Mouse (Mus musculus) lung, embryonic 14.5 days (tissue): Measurements from ENCODE around the gene Ccna2. TPM values are rescaled to one million over a fixed set of nuclear protein-coding genes. Genes with fewer than 3 reads are reported as not detected.
"Not testable (repeated sequence)": the region's sequence is repeated elsewhere in the genome, so short reads cannot be mapped to it uniquely, and the experiment has no call there.

ENCODE experiments used
- ATAC-seq: fragments of 200-750 bp; cut with Nextera tagmentation; 2 replicates; pipeline ENCODE4 v1.8.0; 2017; ENCODE audit warnings: mild to moderate bottlenecking, moderate TSS enrichment, moderate library complexity; ENCODE audit not compliant: insufficient read depth
- DNase-seq: peaks from one replicate; pipeline ENCODE4 v3.0.0-alpha.2; 2015
- H3K27ac ChIP-seq: fragments of 300-500 bp; sonication (generic); 2 replicates; pipeline ENCODE4 v1.5.1; 2014; ENCODE audit warnings: low read depth, mild to moderate bottlenecking, moderate library complexity
- H3K27me3 ChIP-seq: fragments of 300-500 bp; sonication (generic); 2 replicates; pipeline ENCODE4 v1.6.1; 2014; ENCODE audit warnings: low read length, control low read depth; ENCODE audit not compliant: insufficient read depth
- H3K36me3 ChIP-seq: fragments of 300-500 bp; sonication (generic); 2 replicates; pipeline ENCODE4 v1.6.1; 2014; ENCODE audit warnings: control low read depth; ENCODE audit not compliant: insufficient read depth
- H3K4me1 ChIP-seq: fragments of 300-500 bp; sonication (generic); 2 replicates; pipeline ENCODE4 v1.6.1; 2014; ENCODE audit warnings: antibody characterized with exemption, control low read depth; ENCODE audit not compliant: insufficient read depth
- H3K4me2 ChIP-seq: fragments of 300-500 bp; sonication (generic); 2 replicates; pipeline ENCODE4 v1.6.1; 2014; ENCODE audit warnings: mild to moderate bottlenecking
- H3K4me3 ChIP-seq: fragments of 300-500 bp; sonication (generic); 2 replicates; pipeline ENCODE4 v1.5.1; 2014; ENCODE audit warnings: low read depth, low read length
- H3K9ac ChIP-seq: fragments of 300-500 bp; sonication (generic); 2 replicates; pipeline ENCODE4 v1.6.1; 2014
- H3K9me3 ChIP-seq: fragments of 300-500 bp; sonication (generic); 2 replicates; pipeline ENCODE4 v1.6.1; 2016; ENCODE audit warnings: low read depth, low read length, control low read depth
- CTCF ChIP-seq: IDR thresholded peaks from 2 replicates; pipeline ENCODE4 v1.5.1; 2016; ENCODE audit warnings: antibody characterized with exemption, low read depth
- WGBS: fragments of 180-500 bp; shearing (Covaris S2); extraction: QIAGEN DNeasy Blood & Tissue Kit; methylation state at CpG from one replicate; pipeline ENCODE4 v1.1.7; 2014; 5-methylcytosine and 5-hydroxymethylcytosine counted together
- polyA plus RNA-seq: library from polyadenylated mRNA; unstranded; fragments of >200 nt; fragmentation: Nextera tagmentation; extraction: Ambion mirVana; gene quantifications from 2 replicates; pipeline ENCODE4 v1.2.1, GENCODE M21; 2014

Ccna2 gene
- 281 and 285 TPM in 2 replicates for polyA plus RNA-seq

DNA sequence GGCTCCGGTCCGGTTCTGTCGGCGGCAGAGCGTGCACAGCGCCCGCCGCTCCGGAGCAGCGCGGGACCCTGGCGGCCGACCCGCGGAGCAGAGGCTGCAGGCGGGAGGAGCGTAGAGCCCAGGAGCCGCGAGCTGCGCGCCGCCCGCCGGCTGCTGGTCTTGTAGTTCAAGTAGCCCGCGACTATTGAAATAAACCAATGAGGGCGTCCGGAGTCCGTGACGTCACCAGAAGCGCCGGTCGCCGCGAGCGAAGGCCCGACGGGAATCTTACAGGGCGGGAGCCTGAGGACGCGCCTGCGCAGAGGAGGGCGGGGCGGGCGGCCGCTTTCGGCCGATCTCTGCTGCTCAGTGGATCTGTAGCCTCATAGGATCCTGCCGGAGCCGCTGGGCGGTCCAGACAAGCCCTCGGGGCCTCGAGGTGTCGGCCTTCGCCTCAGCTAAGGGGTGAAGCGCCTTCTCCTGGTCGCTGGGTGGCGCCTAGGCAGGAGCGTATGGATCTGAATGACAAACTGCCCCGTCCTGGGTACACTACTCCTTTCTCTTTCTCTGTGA lies at the start of gene Ccna2:
Ccna2 (minus strand) TSS at position 324 of the 552 bp plus-strand sequence.
- H3K4me1 ChIP-seq, result peaks cover 9% of the 10 kb centered on the region; the same call in 1 of the 2 replicates
- peak; percentile 100 for ATAC-seq
- no peaks in the 10 kb centered on the region for H3K9me3 ChIP-seq
- peaks cover 35% of the 10 kb centered on the region for H3K36me3 ChIP-seq
- H3K27ac ChIP-seq, result peak within 1 kb of the TSS; percentile 90
- peak within 1 kb of the TSS; percentile 95 for H3K9ac ChIP-seq
- peak within 1 kb of the TSS; percentile 89 for H3K4me2 ChIP-seq
- peak; percentile 79 for TF ChIP-seq CTCF
- WGBS, result under 1% methylated on average over 60 of the region's 60 CpGs
- H3K27me3 ChIP-seq, result no peaks in the 10 kb centered on the region
- DNase-seq, result peak; percentile 99
- H3K4me3 ChIP-seq, result peak within 1 kb of the TSS; percentile 96

DNA sequence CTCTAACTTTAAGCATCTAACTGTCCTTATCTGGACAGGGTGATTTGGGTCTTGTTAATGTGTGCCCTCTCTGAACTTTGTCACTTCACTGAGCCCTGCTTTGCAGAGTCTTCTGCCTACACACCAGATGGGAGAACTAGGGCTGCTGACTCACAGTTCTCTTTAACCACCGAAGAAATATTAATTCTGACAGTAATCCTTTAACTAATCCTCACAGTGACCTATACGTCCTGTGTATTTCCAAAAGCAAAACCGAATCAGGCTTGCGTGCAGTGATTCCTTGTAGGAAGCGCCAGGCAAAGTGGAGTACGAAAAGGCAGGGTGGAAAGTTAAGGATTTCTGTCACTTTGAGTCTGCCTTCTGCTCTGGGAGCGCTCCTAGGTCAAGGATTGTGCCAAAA lies 46.2 kb upstream of the Ccna2 start:
- no peak overlapping the region for H3K27ac ChIP-seq
- no peak for ATAC-seq
- no peak overlapping the region for H3K4me2 ChIP-seq
- no peak for TF ChIP-seq CTCF
- H3K9ac ChIP-seq, result no peak overlapping the region
- H3K36me3 ChIP-seq, result no peaks in the 10 kb centered on the region
- no peak for DNase-seq
- H3K4me3 ChIP-seq, result no peak overlapping the region
- no peaks in the 10 kb centered on the region for H3K9me3 ChIP-seq
- no peaks in the 10 kb centered on the region for H3K27me3 ChIP-seq
- H3K4me1 ChIP-seq, result no peaks in the 10 kb centered on the region
- 65% methylated on average over 7 of the region's 7 CpGs for WGBS

DNA sequence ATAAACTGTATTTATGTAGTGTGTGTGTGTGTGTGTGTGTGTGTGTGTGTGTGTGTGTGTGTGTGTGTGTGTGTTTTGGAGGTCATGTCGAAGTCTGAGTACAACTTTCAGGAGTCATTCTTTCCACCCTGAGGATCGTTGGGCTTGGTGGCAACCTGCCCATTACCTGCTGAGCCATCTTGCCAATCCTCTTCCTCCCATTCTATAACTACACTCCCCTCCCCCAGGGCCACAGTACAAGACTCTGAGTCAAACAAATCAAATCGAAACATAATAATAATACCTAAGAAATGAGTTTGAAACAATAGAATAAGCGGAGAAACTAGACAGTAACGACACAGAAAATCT lies 41.9 kb upstream of the Ccna2 start:
- H3K9ac ChIP-seq, result no peak overlapping the region
- H3K4me2 ChIP-seq, result peak overlapping the region; percentile 70
- no peaks in the 10 kb centered on the region for H3K27me3 ChIP-seq
- H3K27ac ChIP-seq, result no peak overlapping the region
- DNase-seq (no peak), ATAC-seq (no peak)
- H3K36me3 ChIP-seq, result no peaks in the 10 kb centered on the region
- H3K4me1 ChIP-seq, result no peaks in the 10 kb centered on the region
- TF ChIP-seq CTCF, result no peak
- no peak overlapping the region for H3K4me3 ChIP-seq
- 68% methylated on average over 5 of the region's 5 CpGs for WGBS
- H3K9me3 ChIP-seq, result no peaks in the 10 kb centered on the region

DNA sequence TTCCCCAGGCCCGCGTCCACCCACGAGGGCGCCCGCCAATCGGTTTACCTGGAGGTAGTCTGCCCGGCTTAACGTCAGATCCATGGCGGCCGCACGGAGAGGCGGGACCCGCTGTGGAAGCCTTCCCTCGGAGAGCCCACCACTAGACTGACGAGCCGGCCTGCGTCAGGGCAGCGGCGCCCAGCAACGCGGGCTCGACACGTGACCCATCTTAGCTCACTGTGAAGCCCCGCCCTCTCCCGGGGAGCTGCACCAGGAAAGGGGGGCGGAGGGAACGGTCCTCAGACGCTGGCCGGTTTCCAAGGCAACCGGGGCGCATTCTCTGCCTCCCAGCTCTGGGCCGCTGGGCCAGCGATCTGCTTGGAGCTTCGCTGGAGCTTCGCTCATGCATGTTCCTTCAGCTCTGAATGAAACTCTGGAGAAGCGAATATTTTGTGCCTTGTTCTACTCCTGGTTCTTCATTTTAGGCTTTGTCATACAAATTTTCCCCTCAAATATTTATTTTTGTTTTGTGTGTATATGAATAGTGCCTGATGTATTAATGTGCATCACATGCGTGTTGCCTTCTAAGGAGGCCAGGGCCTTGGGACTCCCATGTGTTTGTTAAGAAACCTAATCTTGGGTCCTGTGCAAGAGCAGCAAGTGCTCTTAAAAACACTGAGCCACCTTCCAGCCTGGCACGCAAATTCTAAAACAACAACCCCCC lies 41.4 kb upstream of the Ccna2 start, which contains the start of gene Bbs7:
Bbs7 (minus strand) TSS at position 276 of the 706 bp plus-strand sequence.
- H3K27me3 ChIP-seq, result no peaks in the 10 kb centered on the region
- peak; percentile 100 for DNase-seq
- WGBS, result 5% methylated on average over 38 of the region's 38 CpGs
- ATAC-seq, result peak; percentile 100
- no peak for TF ChIP-seq CTCF
- H3K27ac ChIP-seq, result 0 out of 2 replicates have a peak within 1 kb of the TSS, but pooled peaks have one; percentile 42
- no peaks in the 10 kb centered on the region for H3K36me3 ChIP-seq
- peak within 1 kb of the TSS; percentile 69 for H3K4me3 ChIP-seq
- no peaks in the 10 kb centered on the region for H3K9me3 ChIP-seq
- peak within 1 kb of the TSS; percentile 72 for H3K9ac ChIP-seq
- no peaks in the 10 kb centered on the region for H3K4me1 ChIP-seq
- peak within 1 kb of the TSS; percentile 70 for H3K4me2 ChIP-seq

DNA sequence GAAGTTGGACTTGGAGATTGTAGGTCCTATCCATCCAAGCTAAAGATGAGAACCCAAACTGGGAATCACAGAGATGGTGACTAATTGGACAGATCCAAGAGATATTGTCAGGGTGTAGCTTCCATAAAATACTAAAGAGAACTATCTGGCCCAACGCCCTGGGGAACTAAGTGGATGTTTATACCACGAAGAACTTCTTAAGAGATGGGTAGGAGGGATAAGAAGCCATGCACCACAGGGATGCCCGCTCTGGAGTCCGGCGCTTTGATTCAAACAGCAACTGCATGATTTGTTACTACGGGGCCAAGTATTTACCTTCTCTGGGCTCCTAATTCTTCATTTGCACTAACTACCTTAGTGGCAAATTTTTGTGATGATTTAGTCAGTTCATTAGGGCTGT lies 40.7 kb upstream of the Ccna2 start:
- DNase-seq (no peak), ATAC-seq (peak; percentile 45)
- no peak for TF ChIP-seq CTCF
- WGBS, result under 1% methylated on average over 6 of the region's 6 CpGs
- Histone ChIP-seq H3K4me3 (peak overlapping the region; percentile 69), H3K36me3 (no peaks in the 10 kb centered on the region), H3K9me3 (no peaks in the 10 kb centered on the region), H3K27ac (no peak overlapping the region), H3K4me2 (peak overlapping the region; percentile 70), H3K27me3 (no peaks in the 10 kb centered on the region), H3K9ac (peak overlapping the region; percentile 72), H3K4me1 (no peaks in the 10 kb centered on the region)

DNA sequence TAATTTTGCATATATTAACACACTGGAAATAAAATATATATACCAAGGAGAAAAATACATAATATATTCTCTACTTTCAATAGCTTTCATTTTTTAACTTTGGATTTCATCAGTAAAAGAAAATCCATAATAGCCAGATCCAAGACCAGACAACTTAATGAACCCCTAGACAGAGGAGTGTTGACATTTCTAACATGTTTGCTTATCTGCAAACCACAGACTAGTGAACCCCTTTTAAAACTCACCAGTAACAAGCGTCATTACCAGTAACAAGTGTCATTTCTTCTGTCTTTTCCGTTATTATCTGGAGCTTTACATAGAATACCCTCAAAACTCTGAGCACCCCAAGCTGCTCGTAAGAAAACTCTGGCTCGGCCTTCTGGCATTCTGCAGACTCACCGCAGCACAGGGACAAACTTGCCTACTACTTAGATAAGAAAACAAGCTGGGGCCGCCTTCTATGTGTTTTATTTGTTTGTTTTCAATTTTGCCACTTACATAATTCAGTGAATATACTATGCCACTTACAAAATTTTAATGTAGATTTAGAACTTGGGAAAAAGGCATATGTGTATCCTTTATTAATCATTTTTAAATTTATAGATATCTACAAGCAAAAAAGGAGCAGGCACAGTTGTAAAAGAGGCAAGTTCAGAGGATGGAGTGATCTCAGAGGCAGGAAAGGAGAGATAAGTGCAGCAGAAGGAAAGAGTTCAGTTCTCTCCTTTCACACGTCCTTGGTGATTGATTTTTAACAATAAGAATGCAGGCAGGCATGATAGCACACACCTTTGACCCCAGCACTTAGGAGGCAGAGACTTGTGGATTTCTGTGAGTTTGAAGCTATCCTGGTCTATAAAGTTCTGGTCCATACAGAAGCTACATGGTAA lies 34.2 kb upstream of the Ccna2 start:
- WGBS, result 67% methylated on average over 7 of the region's 7 CpGs
- no peak for ATAC-seq
- Histone ChIP-seq H3K4me3 (no peak overlapping the region), H3K27me3 (no peaks in the 10 kb centered on the region), H3K4me1 (no peaks in the 10 kb centered on the region), H3K4me2 (no peak overlapping the region), H3K9me3 (no peaks in the 10 kb centered on the region), H3K27ac (no peak overlapping the region), H3K36me3 (peaks cover 5% of the 10 kb centered on the region; the same call in 1 of the 2 replicates), H3K9ac (no peak overlapping the region)
- no peak for TF ChIP-seq CTCF
- DNase-seq, result no peak

DNA sequence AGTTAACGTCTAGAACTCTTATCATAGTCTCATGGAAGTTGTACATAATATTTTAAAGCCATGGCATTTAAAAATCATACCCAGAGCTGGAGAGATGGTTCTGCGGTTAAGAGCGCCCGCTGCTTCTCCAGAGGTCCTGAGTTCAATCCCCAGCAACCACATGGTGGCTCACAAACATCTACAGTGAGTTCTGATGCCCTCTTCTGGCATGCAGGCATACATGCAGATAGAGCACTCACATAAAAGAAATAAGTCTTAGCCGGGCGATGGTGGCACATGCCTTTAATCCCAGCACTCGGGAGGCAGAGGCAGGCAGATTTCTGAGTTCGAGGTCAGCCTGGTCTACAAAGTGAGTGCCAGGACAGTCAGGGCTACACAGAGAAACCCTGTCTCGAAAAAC lies 27.8 kb upstream of the Ccna2 start:
- H3K9me3 ChIP-seq, ATAC-seq, H3K27ac ChIP-seq, H3K9ac ChIP-seq, H3K27me3 ChIP-seq, H3K36me3 ChIP-seq, H3K4me3 ChIP-seq, H3K4me1 ChIP-seq, H3K4me2 ChIP-seq: not testable (repeated sequence)
- DNase-seq, result peak; percentile 4
- 0 out of 2 replicates have a peak, but pooled peaks have one; percentile 12 for TF ChIP-seq CTCF
- WGBS, result 84% methylated on average over 8 of the region's 9 CpGs
